Mouse (Mus musculus) liver, adult 2 months (tissue): ENCODE data around the gene Vwa8.

Experiments
- CTCF ChIP-seq: fragments of 200-500 bp; IDR thresholded peaks from 2 replicates; pipeline ENCODE4 v1.5.1; 2011; ENCODE audit warnings: low read depth, low read length, control low read depth
- POLR2A ChIP-seq: fragments of 200-500 bp; IDR thresholded peaks from 2 replicates; pipeline ENCODE4 v1.6.1; 2011; ENCODE audit warnings: low read length, control low read depth; ENCODE audit not compliant: insufficient read depth; ENCODE audit errors: extremely low read depth

DNA sequence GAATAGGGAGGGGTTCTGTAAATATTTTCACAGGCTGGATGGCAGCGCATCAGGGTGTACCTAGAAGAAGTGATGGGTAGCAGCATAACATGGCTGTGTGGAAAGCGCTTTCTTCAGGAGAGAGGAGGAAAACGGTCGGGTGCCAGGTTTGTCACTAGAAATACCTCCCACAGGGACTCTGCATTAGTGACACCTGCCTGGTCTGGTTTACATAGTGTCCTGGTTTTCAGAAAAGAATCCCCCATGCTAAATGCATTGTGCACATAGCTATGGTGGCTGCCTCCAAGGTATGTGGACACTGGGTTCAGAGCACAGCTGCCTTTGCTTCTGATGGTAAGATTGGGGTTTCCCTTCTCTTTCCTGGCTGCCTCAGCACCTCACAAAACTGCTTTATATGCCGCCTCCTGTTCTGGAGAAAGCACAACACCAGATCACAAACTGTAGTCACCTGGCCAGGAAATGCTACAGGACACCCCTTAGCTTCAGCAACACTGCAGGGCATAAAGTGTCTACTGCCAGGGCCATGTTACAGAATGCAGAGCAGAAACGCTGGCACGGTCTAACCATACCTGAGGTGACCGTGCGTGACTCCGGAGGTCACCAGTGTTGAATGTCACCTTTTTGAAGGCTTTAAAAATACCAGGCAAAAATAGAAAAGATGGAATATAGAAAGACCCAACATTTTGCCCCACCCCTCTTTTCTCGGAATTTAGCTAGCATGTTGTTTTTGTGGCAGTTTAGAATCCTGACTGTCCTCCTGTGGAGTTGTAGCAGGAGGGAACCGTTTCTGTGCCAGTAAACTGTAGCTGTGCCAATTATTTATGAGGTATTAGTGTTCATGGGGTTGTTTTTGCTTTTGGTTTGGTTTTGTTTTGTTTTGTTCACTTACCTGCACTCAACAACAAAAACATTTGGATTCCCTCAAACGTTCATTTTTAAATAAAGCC, 295.7 kb downstream of the Vwa8 start:
- TF ChIP-seq CTCF (no peak), POLR2A (no peak)
